ENCODE assay signal across 9 mouse cellular contexts in genomic region chr10:75058761-75059395, GRCm38 (mm10). TPM values are rescaled to one million over a fixed set of nuclear protein-coding genes. Genes with fewer than 3 reads are reported as not detected.
A peak's percentile ranks its signal among the peaks of the same experiment; 100 is the strongest.
DNase-seq lines count a peak whose midpoint lies in the region; ATAC-seq and TF ChIP-seq lines count a peak whose summit lies in the region.
"Had no signal": no experiment of that assay in that cellular context is flagged by ENCODE, and none has a peak within 500 bp of the region (broad histone marks: within the 10 kb centered on the region; RNA-seq: fewer than 3 reads in every experiment).

No protein-coding gene starts in this region.

- WGBS in lung, embryonic 15.5 days: 33% methylated on average over 9 of the region's 9 CpGs
- 33% methylated on average over 9 of the region's 9 CpGs for WGBS in embryonic facial prominence, embryonic 14.5 days
- 47% methylated on average over 9 of the region's 9 CpGs for WGBS in liver, embryonic 12.5 days (ENCODE audit: insufficient replicate concordance)
- 34% methylated on average over 9 of the region's 9 CpGs for WGBS in stomach, embryonic 14.5 days
- WGBS in cerebellum, adult 2 months: 44% methylated on average over 9 of the region's 9 CpGs

- H3K27me3 ChIP-seq in lung, embryonic 15.5 days: no peaks in the 10 kb centered on the region
- H3K27me3 ChIP-seq in embryonic facial prominence, embryonic 14.5 days (replicated peaks; ENCODE audit: control insufficient read depth, insufficient read depth, low read length): no peaks in the 10 kb centered on the region
- peaks cover 50% of the 10 kb centered on the region for H3K27me3 ChIP-seq in liver, embryonic 12.5 days (replicated peaks)
- no peaks in the 10 kb centered on the region for H3K27me3 ChIP-seq in stomach, embryonic 14.5 days (ENCODE audit: control insufficient read depth, insufficient read depth, low read length)
- H3K27me3 ChIP-seq in cerebellum, adult 2 months (ENCODE audit: control insufficient read depth, insufficient read depth, low read length): no peaks in the 10 kb centered on the region

- TF ChIP-seq POLR2A in cerebellum, adult 2 months (IDR thresholded peaks at IDR 0.05; ENCODE audit: borderline replicate concordance, insufficient read depth, low read length): no peak

- TF ChIP-seq CTCF in cerebellum, adult 2 months (IDR thresholded peaks at IDR 0.05; ENCODE audit: borderline replicate concordance, insufficient read depth, low read depth, low read length): no peak

- no peaks in the 10 kb centered on the region for H3K9me3 ChIP-seq in lung, embryonic 15.5 days
- no peaks in the 10 kb centered on the region for H3K9me3 ChIP-seq in embryonic facial prominence, embryonic 14.5 days (ENCODE audit: control insufficient read depth, low read length)
- no peaks in the 10 kb centered on the region for H3K9me3 ChIP-seq in liver, embryonic 12.5 days (replicated peaks)
- H3K9me3 ChIP-seq in stomach, embryonic 14.5 days (ENCODE audit: control insufficient read depth, low read depth, low read length): no peaks in the 10 kb centered on the region

- peak overlapping the region; percentile 89 for H3K4me2 ChIP-seq in lung, embryonic 15.5 days
- peak overlapping the region; percentile 90 for H3K4me2 ChIP-seq in embryonic facial prominence, embryonic 14.5 days (ENCODE audit: low read depth, low read length)
- H3K4me2 ChIP-seq in liver, embryonic 12.5 days: peak overlapping the region; percentile 88
- peak overlapping the region; percentile 93 for H3K4me2 ChIP-seq in stomach, embryonic 14.5 days (replicated peaks; ENCODE audit: low read depth, low read length)

- H3K4me3 ChIP-seq in lung, embryonic 15.5 days: no peak overlapping the region
- no peak overlapping the region for H3K4me3 ChIP-seq in embryonic facial prominence, embryonic 14.5 days (ENCODE audit: low read depth, low read length)
- no peak overlapping the region for H3K4me3 ChIP-seq in liver, embryonic 12.5 days
- 0 out of 2 replicates have a peak overlapping the region, but pooled peaks have one; percentile 6 for H3K4me3 ChIP-seq in stomach, embryonic 14.5 days (ENCODE audit: low read depth, low read length)
- no peak overlapping the region for H3K4me3 ChIP-seq in cerebellum, adult 2 months (replicated peaks; ENCODE audit: insufficient read depth, low read depth, low read length)

- DNase-seq in lung, postnatal 14 days: no peak
- DNase-seq in embryonic facial prominence, embryonic 14.5 days (ENCODE audit: low spot score): peak; percentile 52
- DNase-seq in urinary bladder, postnatal 4 days (ENCODE audit: low spot score in 2 of 2): no peak
- no peak for DNase-seq in spleen, postnatal 14 days (ENCODE audit: low spot score in 2 of 2)
- DNase-seq in cerebellum, adult 2 months: no peak

- no peak overlapping the region for H3K27ac ChIP-seq in lung, embryonic 15.5 days
- H3K27ac ChIP-seq in embryonic facial prominence, embryonic 14.5 days (replicated peaks; ENCODE audit: low read depth, low read length): no peak overlapping the region
- 0 out of 2 replicates have a peak overlapping the region, but pooled peaks have one; percentile 7 for H3K27ac ChIP-seq in liver, embryonic 12.5 days
- no peak overlapping the region for H3K27ac ChIP-seq in stomach, embryonic 14.5 days (ENCODE audit: low read length)
- H3K27ac ChIP-seq in cerebellum, adult 2 months (ENCODE audit: insufficient read depth, low read length): no peak overlapping the region

- H3K4me1 ChIP-seq in lung, embryonic 15.5 days: peaks cover 52% of the 10 kb centered on the region
- H3K4me1 ChIP-seq in embryonic facial prominence, embryonic 14.5 days (ENCODE audit: control insufficient read depth, insufficient read depth, low read length): peaks cover 23% of the 10 kb centered on the region
- peaks cover 84% of the 10 kb centered on the region for H3K4me1 ChIP-seq in liver, embryonic 12.5 days
- peaks cover 27% of the 10 kb centered on the region for H3K4me1 ChIP-seq in stomach, embryonic 14.5 days (ENCODE audit: control insufficient read depth, insufficient read depth, low read length)
- H3K4me1 ChIP-seq in cerebellum, adult 2 months (ENCODE audit: control insufficient read depth, insufficient read depth, low read length): peaks cover 18% of the 10 kb centered on the region

- no peak for ATAC-seq in lung, embryonic 15.5 days (ENCODE audit: borderline replicate concordance, extremely low read depth, low FRiP score, low TSS enrichment)
- ATAC-seq in embryonic facial prominence, embryonic 14.5 days (ENCODE audit: low read depth): no peak
- ATAC-seq in liver, embryonic 12.5 days: no peak
- no peak for ATAC-seq in stomach, embryonic 14.5 days (ENCODE audit: insufficient number of reproducible peaks, insufficient read depth, low FRiP score, low read depth)

- no peak overlapping the region for H3K9ac ChIP-seq in lung, embryonic 15.5 days
- no peak overlapping the region for H3K9ac ChIP-seq in embryonic facial prominence, embryonic 14.5 days (ENCODE audit: low read depth, low read length)
- no peak overlapping the region for H3K9ac ChIP-seq in liver, embryonic 12.5 days
- H3K9ac ChIP-seq in stomach, embryonic 14.5 days (replicated peaks; ENCODE audit: low read depth, low read length): no peak overlapping the region

- H3K36me3 ChIP-seq in lung, embryonic 15.5 days: no peaks in the 10 kb centered on the region
- no peaks in the 10 kb centered on the region for H3K36me3 ChIP-seq in embryonic facial prominence, embryonic 14.5 days (ENCODE audit: control insufficient read depth, insufficient read depth, low read length)
- no peaks in the 10 kb centered on the region for H3K36me3 ChIP-seq in liver, embryonic 12.5 days
- H3K36me3 ChIP-seq in stomach, embryonic 14.5 days (ENCODE audit: control insufficient read depth, insufficient read depth, low read length): no peaks in the 10 kb centered on the region

RNA-seq across cellular contexts. Expression of gene Bcr, which starts 1.5 kb away (rescaled TPM):
- 8.6 and 8.9 TPM in 2 replicates for polyA plus RNA-seq in lung, embryonic 15.5 days (2015; fragmentation: Nextera tagmentation; extraction: Ambion mirVana)
- 6.7 and 8.1 TPM in 2 replicates for polyA plus RNA-seq in embryonic facial prominence, embryonic 14.5 days (2014; fragmentation: Nextera tagmentation; extraction: Ambion mirVana)
- polyA plus RNA-seq in liver, embryonic 12.5 days (2016; fragmentation: Nextera tagmentation; extraction: Ambion mirVana): 2.2 and 2.4 TPM in 2 replicates
- polyA plus RNA-seq in stomach, embryonic 14.5 days (2014; fragmentation: Nextera tagmentation; extraction: Ambion mirVana): 8.6 and 11.9 TPM in 2 replicates
- polyA plus RNA-seq in cerebellum, adult 2 months (2012; rRNA removed): 44.3 and 44.4 TPM in 2 replicates

RNA-seq across cellular contexts. Expression of gene Rab36, which starts 22.0 kb away (rescaled TPM):
- polyA plus RNA-seq in lung, embryonic 15.5 days (2015; fragmentation: Nextera tagmentation; extraction: Ambion mirVana): 11.0 and 13.1 TPM in 2 replicates
- 6.7 and 8.7 TPM in 2 replicates for polyA plus RNA-seq in embryonic facial prominence, embryonic 14.5 days (2014; fragmentation: Nextera tagmentation; extraction: Ambion mirVana)
- 3.4 and 4.1 TPM in 2 replicates for polyA plus RNA-seq in liver, embryonic 12.5 days (2016; fragmentation: Nextera tagmentation; extraction: Ambion mirVana)
- polyA plus RNA-seq in stomach, embryonic 14.5 days (2014; fragmentation: Nextera tagmentation; extraction: Ambion mirVana): 10.3 and 12.6 TPM in 2 replicates
- 20.4 and 21.2 TPM in 2 replicates for polyA plus RNA-seq in cerebellum, adult 2 months (2012; rRNA removed)

RNA-seq across cellular contexts. Expression of gene Rsph14, which starts 26.5 kb away (rescaled TPM):
- 0.96 and 2.1 TPM in 2 replicates for polyA plus RNA-seq in lung, embryonic 15.5 days (2015; fragmentation: Nextera tagmentation; extraction: Ambion mirVana)
- 0.39 and 2.4 TPM in 2 replicates for polyA plus RNA-seq in embryonic facial prominence, embryonic 14.5 days (2014; fragmentation: Nextera tagmentation; extraction: Ambion mirVana)
- polyA plus RNA-seq in liver, embryonic 12.5 days (2016; fragmentation: Nextera tagmentation; extraction: Ambion mirVana): 0.08 TPM in 1 of 2 replicates, not detected in the other
- polyA plus RNA-seq in stomach, embryonic 14.5 days (2014; fragmentation: Nextera tagmentation; extraction: Ambion mirVana): not detected in 2 replicates
- polyA plus RNA-seq in cerebellum, adult 2 months (2012; rRNA removed): 0.43 and 0.79 TPM in 2 replicates
- polyA plus RNA-seq: urinary bladder, adult 2 months had no signal
